ENCODE assay signal across 16 mouse cellular contexts in genomic region chr3:41290535-41291307, GRCm38 (mm10).
DNase-seq lines count a peak whose midpoint lies in the region.
"Had no signal": no experiment of that assay in that cellular context is flagged by ENCODE, and none has a peak within 500 bp of the region (broad histone marks: within the 10 kb centered on the region; RNA-seq: fewer than 3 reads in every experiment).

No protein-coding gene starts in this region.

- peak; percentile 30 for DNase-seq in kidney, postnatal 14 days
- DNase-seq in kidney, adult 18-20 months: no peak
- DNase-seq in 3T3-L1 (ENCODE audit: low read depth, low spot score): peak; percentile 98
- peak; percentile 66 for DNase-seq in NIH3T3 (ENCODE audit: low read depth)
- DNase-seq in lung, postnatal 10 days: peak; percentile 32
- no peak for DNase-seq in right cerebral cortex, adult 18-20 months
- no peak for DNase-seq in cerebellum, adult 9-11 months
- DNase-seq: adrenal gland, adult 2 months; cerebellum, adult 2 months; gastrocnemius, postnatal 14 days; heart, adult 2 months; heart, postnatal 4 days; liver, postnatal 0 days; retina, postnatal 1 day; right cerebral cortex, postnatal 4 days; thymus, postnatal 14 days had no signal

Comparison
In these comparisons a context has a peak if more than half of its experiments do, and no peak if none do; other contexts are left out.
1. DNase-seq: peak in kidney, postnatal 14 days (single experiment), 3T3-L1 (single experiment), NIH3T3 (single experiment) and lung, postnatal 10 days (single experiment); none in kidney, adult 18-20 months (single experiment), right cerebral cortex, adult 18-20 months (single experiment) and cerebellum, adult 9-11 months (single experiment).